Mouse (Mus musculus) liver, embryonic 12.5 days (tissue): ENCODE measurements around the gene Gcnt4. TPM values are rescaled to one million over a fixed set of nuclear protein-coding genes. Genes with fewer than 3 reads are reported as not detected.

Experiments used
- polyA plus RNA-seq: library from polyadenylated mRNA; unstranded; fragments of >200 nt; fragmentation: Nextera tagmentation; extraction: Ambion mirVana; gene quantifications from 2 replicates; pipeline ENCODE4 v1.2.1, GENCODE M21; 2016

The Gcnt4 gene
- polyA plus RNA-seq, 1 experiment from 2014 or later = 0.67 TPM

Other genes with a start within 250 kb of the Gcnt4 start
- 0.02 TPM in 1 of 2 replicates, not detected in the other for gene Ankrd31, start 176.4 kb upstream of the Gcnt4 start, polyA plus RNA-seq
- not detected in 2 replicates for gene 1700029F12Rik, start 109.7 kb downstream of the Gcnt4 start, polyA plus RNA-seq
- gene Fam169a, start 142.6 kb downstream of the Gcnt4 start, polyA plus RNA-seq = 3.8 and 4.3 TPM in 2 replicates
- 0.75 and 1.5 TPM in 2 replicates for gene Gm6169, start 174.5 kb downstream of the Gcnt4 start, polyA plus RNA-seq
- gene Gfm2, start 213.2 kb downstream of the Gcnt4 start, polyA plus RNA-seq = 29.0 and 31.7 TPM in 2 replicates
- gene Nsa2, start 213.2 kb downstream of the Gcnt4 start, polyA plus RNA-seq = 41.5 and 42.2 TPM in 2 replicates